Mouse (Mus musculus): ENCODE measurements around the gene Olfr536. TPM values are rescaled to one million over a fixed set of nuclear protein-coding genes. Genes with fewer than 3 reads are reported as not detected.

The Olfr536 gene
- not detected for polyA plus RNA-seq (2017; shearing (Covaris generic))

DNA sequence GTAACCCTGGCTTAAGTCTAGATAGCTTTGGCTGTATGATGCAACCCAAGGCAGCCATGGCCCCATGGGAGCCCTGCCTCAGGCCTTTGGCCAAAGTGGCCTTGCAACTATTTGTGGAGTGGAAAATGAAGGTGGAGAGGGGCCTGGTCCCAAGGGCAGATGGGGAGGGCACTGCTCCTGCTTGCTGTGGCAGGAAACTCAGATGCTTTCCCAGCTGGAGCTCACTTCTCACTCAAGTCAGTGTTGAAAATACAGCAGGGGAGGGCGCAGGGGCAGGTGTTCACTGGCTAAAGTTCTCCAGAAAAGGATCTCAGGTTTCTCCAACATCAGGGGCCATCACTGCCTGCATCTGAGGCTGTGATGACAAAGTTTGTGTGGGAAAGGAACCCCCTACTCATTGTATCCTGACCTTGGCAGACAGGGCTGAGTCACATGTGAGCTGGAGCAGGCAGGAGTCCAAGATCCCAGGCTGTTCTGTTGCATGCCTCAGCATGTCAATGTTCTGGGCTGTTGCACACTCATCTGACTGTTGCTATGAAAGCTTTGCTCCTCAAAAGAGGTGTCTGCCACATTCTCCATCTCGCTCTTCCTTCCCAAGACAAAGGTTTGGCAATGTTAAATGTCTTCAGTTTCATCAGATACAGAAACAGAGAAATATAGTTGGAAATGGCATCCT, at the start of gene Olfr536:
Gene Olfr536, minus strand, starts transcription at position 51 of the 676 bp plus-strand sequence.

DNA sequence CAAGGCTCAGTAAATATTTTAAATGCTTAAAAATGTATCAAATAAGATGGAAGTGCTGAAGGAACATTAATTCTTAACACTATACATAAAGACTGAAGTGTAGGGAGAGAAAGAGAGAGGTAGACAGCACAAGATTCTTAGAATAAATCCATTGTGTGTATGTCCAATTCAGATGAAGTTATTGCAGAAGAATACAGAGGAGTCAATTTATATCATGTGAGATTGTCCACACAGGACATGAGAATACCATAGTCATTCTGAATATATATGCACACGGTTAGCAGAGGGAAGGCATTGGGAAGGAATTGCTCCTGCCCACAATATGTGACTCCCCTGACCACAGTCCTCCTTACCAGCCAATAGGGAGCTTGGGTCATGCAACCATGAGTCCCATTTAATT, 23.3 kb downstream of the Olfr536 start, which contains the start of gene Olfr535:
Gene Olfr535, plus strand, starts transcription at position 301 of the 400 bp plus-strand sequence.

DNA sequence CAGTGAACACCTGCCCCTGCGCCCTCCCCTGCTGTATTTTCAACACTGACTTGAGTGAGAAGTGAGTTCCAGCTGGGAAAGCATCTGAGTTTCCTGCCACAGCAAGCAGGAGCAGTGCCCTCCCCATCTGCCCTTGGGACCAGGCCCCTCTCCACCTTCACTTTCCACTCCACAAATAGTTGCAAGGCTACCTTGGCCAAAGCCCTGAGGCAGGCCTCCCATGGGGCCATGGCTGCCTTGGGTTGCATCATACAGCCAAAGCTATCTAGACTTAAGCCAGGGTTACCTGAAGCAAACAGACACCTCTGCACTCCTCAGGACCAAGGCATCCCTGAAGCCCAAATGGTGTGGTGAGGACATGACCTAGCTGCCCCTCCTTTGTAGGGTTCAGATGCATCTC, 44.1 kb downstream of the Olfr536 start, which contains the start of gene Olfr533:
Gene Olfr533, plus strand, starts transcription at position 301 of the 400 bp plus-strand sequence.

Other genes starting within 250 kb of the Olfr536 start
- not detected for gene Olfr525, start 186.5 kb downstream of the Olfr536 start, polyA plus RNA-seq (2017; shearing (Covaris generic))
- gene Olfr527, start 173.4 kb downstream of the Olfr536 start, polyA plus RNA-seq (2017; shearing (Covaris generic)) = not detected
- not detected for gene Olfr60, start 145.7 kb downstream of the Olfr536 start, polyA plus RNA-seq (2017; shearing (Covaris generic))
- 0.12 TPM for gene Olfr530, start 131.1 kb downstream of the Olfr536 start, polyA plus RNA-seq (2017; shearing (Covaris generic))
- not detected for gene Olfr531, start 104.5 kb downstream of the Olfr536 start, polyA plus RNA-seq (2017; shearing (Covaris generic))
- 0.07 TPM for gene Olfr532, start 85.8 kb downstream of the Olfr536 start, polyA plus RNA-seq (2017; shearing (Covaris generic))
- not detected for gene Olfr533, start 44.0 kb downstream of the Olfr536 start, polyA plus RNA-seq (2017; shearing (Covaris generic))
- gene Olfr535, start 23.2 kb downstream of the Olfr536 start, polyA plus RNA-seq (2017; shearing (Covaris generic)) = not detected
- gene Olfr538, start 60.5 kb upstream of the Olfr536 start, polyA plus RNA-seq (2017; shearing (Covaris generic)) = not detected
- gene Olfr46, start 93.9 kb upstream of the Olfr536 start, polyA plus RNA-seq (2017; shearing (Covaris generic)) = 0.04 TPM
- not detected for gene Olfr61, start 121.6 kb upstream of the Olfr536 start, polyA plus RNA-seq (2017; shearing (Covaris generic))
- not detected for gene Olfr53, start 139.1 kb upstream of the Olfr536 start, polyA plus RNA-seq (2017; shearing (Covaris generic))
- gene Olfr539, start 152.5 kb upstream of the Olfr536 start, polyA plus RNA-seq (2017; shearing (Covaris generic)) = 0.05 TPM
- 0.07 TPM for gene Olfr45, start 174.6 kb upstream of the Olfr536 start, polyA plus RNA-seq (2017; shearing (Covaris generic))
- not detected for gene Olfr541, start 189.9 kb upstream of the Olfr536 start, polyA plus RNA-seq (2017; shearing (Covaris generic))

Measured in CD4-positive, CD25-positive, alpha-beta regulatory T cell (primary cell).